Comparison of ENCODE assay signal across 12 mouse cellular contexts in genomic region chr8:13685674-13686314, GRCm38 (mm10). TPM values are rescaled to one million over a fixed set of nuclear protein-coding genes. Genes with fewer than 3 reads are reported as not detected.
DNase-seq lines count a peak whose midpoint lies in the region; ATAC-seq and TF ChIP-seq lines count a peak whose summit lies in the region.
"Had no signal": no experiment of that assay in that cellular context is flagged by ENCODE, and none has a peak within 500 bp of the region (broad histone marks: within the 10 kb centered on the region; RNA-seq: fewer than 3 reads in every experiment).

No protein-coding gene starts in this region.

- no peak for TF ChIP-seq RAD21 in MEL (IDR thresholded peaks at IDR 0.05; ENCODE audit: low read depth, low read length)

- no peaks in the 10 kb centered on the region for H3K27me3 ChIP-seq in MEL (ENCODE audit: control insufficient read depth in 1 of 2, insufficient read depth in 2 of 2, low read length in 2 of 2)
- H3K27me3 ChIP-seq in heart, embryonic 10.5 days (ENCODE audit: insufficient read depth, poor library complexity, severe bottlenecking) = no peaks in the 10 kb centered on the region
- H3K27me3 ChIP-seq: forebrain, embryonic 12.5 days; hindbrain, embryonic 15.5 days had no signal

- WGBS in heart, embryonic 10.5 days = 90% methylated on average over 16 of the region's 16 CpGs

- peak; percentile 94 for ATAC-seq in granulocyte monocyte progenitor cell, adult 5-6 weeks (replicated peaks; ENCODE audit: poor library complexity, severe bottlenecking)

- H3K9ac ChIP-seq in MEL (ENCODE audit: control insufficient read depth, low read depth, low read length, poor library complexity, severe bottlenecking) = no peak overlapping the region
- H3K9ac ChIP-seq: forebrain, embryonic 12.5 days; hindbrain, embryonic 15.5 days had no signal

- no peaks in the 10 kb centered on the region for H3K9me3 ChIP-seq in MEL (replicated peaks; ENCODE audit: insufficient read depth, low read length)
- no peaks in the 10 kb centered on the region for H3K9me3 ChIP-seq in heart, embryonic 10.5 days
- H3K9me3 ChIP-seq: G1E; hindbrain, embryonic 15.5 days had no signal

- no peaks in the 10 kb centered on the region for H3K79me2 ChIP-seq in MEL (ENCODE audit: control insufficient read depth, insufficient read depth, low read length, poor library complexity)

- H3K36me3 ChIP-seq in MEL (ENCODE audit: control insufficient read depth in 1 of 2, insufficient read depth in 2 of 2, low read length in 2 of 2) = peaks cover 0 to 6% of the 10 kb centered on the region in 2 experiments; a peak in 2 of 4 replicates
- H3K36me3 ChIP-seq in heart, embryonic 10.5 days = no peaks in the 10 kb centered on the region
- H3K36me3 ChIP-seq: forebrain, embryonic 12.5 days; G1E; hindbrain, embryonic 15.5 days had no signal

- peak in 1 of 2 experiments; percentile 66; a peak in 2 of 4 replicates for TF ChIP-seq EP300 in MEL (IDR thresholded peaks at IDR 0.05; ENCODE audit: low read depth in 1 of 2, low read length in 2 of 2)

- H3K27ac ChIP-seq in layer of hippocampus, adult 2 months = no peak overlapping the region
- H3K27ac ChIP-seq in MEL (ENCODE audit: control insufficient read depth, low read depth, low read length) = no peak overlapping the region
- no peak overlapping the region for H3K27ac ChIP-seq in heart, embryonic 10.5 days
- H3K27ac ChIP-seq: forebrain, embryonic 12.5 days; hindbrain, embryonic 15.5 days had no signal

- DNase-seq in layer of hippocampus, adult 9-10 months (ENCODE audit: low spot score) = peak; percentile 39
- no peak for DNase-seq in layer of hippocampus, adult 2 months (ENCODE audit: low spot score in 2 of 2)
- peak; percentile 85 for DNase-seq in MEL (ENCODE audit: low read depth, low spot score)
- DNase-seq in spleen, postnatal 4 days (ENCODE audit: low spot score in 2 of 2) = peak; percentile 46 to 75
- no peak for DNase-seq in kidney, adult 18-20 months
- no peak for DNase-seq in heart, embryonic 10.5 days (ENCODE audit: low spot score)
- DNase-seq in layer of hippocampus, postnatal 25 days (ENCODE audit: extremely low spot score in 1 of 2, low spot score in 1 of 2) = no peak

- TF ChIP-seq CTCF in layer of hippocampus, adult 2 months (conservative IDR thresholded peaks at IDR 0.05) = no peak
- TF ChIP-seq CTCF in MEL (IDR thresholded peaks at IDR 0.05 in 2 of 3, conservative IDR thresholded peaks at IDR 0.05 in 1 of 3; ENCODE audit: control insufficient read depth in 1 of 3, insufficient read depth in 1 of 3, low read depth in 2 of 3, low read length in 3 of 3, poor library complexity in 1 of 3, severe bottlenecking in 1 of 3) = no peak

- H3K4me1 ChIP-seq in MEL (ENCODE audit: control insufficient read depth in 1 of 2, insufficient read depth in 2 of 2, low read length in 2 of 2) = peaks cover 2 to 16% of the 10 kb centered on the region in 2 experiments; a peak in 3 of 4 replicates
- peaks cover 14% of the 10 kb centered on the region; the same call in 1 of the 2 replicates for H3K4me1 ChIP-seq in heart, embryonic 10.5 days

- TF ChIP-seq POLR2A in MEL (IDR thresholded peaks at IDR 0.05; ENCODE audit: control insufficient read depth in 1 of 2, insufficient read depth in 1 of 2, low read depth in 1 of 2, low read length in 2 of 2, poor library complexity in 1 of 2) = no peak

- no peak overlapping the region for H3K4me3 ChIP-seq in layer of hippocampus, adult 2 months
- no peak overlapping the region for H3K4me3 ChIP-seq in MEL (ENCODE audit: control insufficient read depth in 1 of 2, insufficient read depth in 1 of 2, low read depth in 2 of 2, low read length in 2 of 2)
- no peak overlapping the region for H3K4me3 ChIP-seq in heart, embryonic 10.5 days
- H3K4me3 ChIP-seq: forebrain, embryonic 12.5 days; hindbrain, embryonic 15.5 days had no signal

TF ChIP-seq in MEL, 35 proteins besides CTCF, POLR2A, EP300 and RAD21:
- TF ChIP-seq TBP (IDR thresholded peaks at IDR 0.05; ENCODE audit: low read depth, low read length) (no peak), UBTF (IDR thresholded peaks at IDR 0.05; ENCODE audit: borderline replicate concordance, insufficient read depth, low read depth, low read length) (no peak), ZNF384 (IDR thresholded peaks at IDR 0.05; ENCODE audit: low read depth, low read length) (peak; percentile 95), ZC3H11A (IDR thresholded peaks at IDR 0.05; ENCODE audit: low read depth, low read length) (no peak), CHD1 (IDR thresholded peaks at IDR 0.05; ENCODE audit: low read depth, low read length) (no peak), MXI1 (IDR thresholded peaks at IDR 0.05; ENCODE audit: low read depth, low read length) (peak; percentile 57; the same call in 1 of the 2 replicates), MYC (IDR thresholded peaks at IDR 0.05; ENCODE audit: low read depth, low read length) (0 out of 2 replicates have a peak, but pooled peaks have one; percentile 20), GABPA (IDR thresholded peaks at IDR 0.05; ENCODE audit: low read depth, low read length) (no peak), GATA1 (IDR thresholded peaks at IDR 0.05; ENCODE audit: low read depth, low read length) (peak; percentile 37; the same call in 1 of the 2 replicates), E2F4 (IDR thresholded peaks at IDR 0.05; ENCODE audit: borderline replicate concordance, low read depth, low read length) (no peak), TAL1 (IDR thresholded peaks at IDR 0.05; ENCODE audit: low read length) (peak; percentile 34), MAZ (IDR thresholded peaks at IDR 0.05; ENCODE audit: low read depth, low read length) (no peak), ZMIZ1 (IDR thresholded peaks at IDR 0.05; ENCODE audit: low read depth, low read length) (no peak), BHLHE40 (IDR thresholded peaks at IDR 0.05; ENCODE audit: borderline replicate concordance, low read depth, low read length) (no peak), SMC3 (IDR thresholded peaks at IDR 0.05; ENCODE audit: low read depth, low read length) (peak; percentile 17; the same call in 1 of the 2 replicates), SIN3A (IDR thresholded peaks at IDR 0.05; ENCODE audit: low read length) (peak; percentile 40; the same call in 1 of the 2 replicates), ETS1 (IDR thresholded peaks at IDR 0.05; ENCODE audit: low read depth, low read length) (peak; percentile 77; the same call in 1 of the 2 replicates), POLR2AphosphoS5 (IDR thresholded peaks at IDR 0.05; ENCODE audit: borderline replicate concordance, low read depth, low read length) (no peak), MAX (IDR thresholded peaks at IDR 0.05; ENCODE audit: low read length) (peak; percentile 71)

RNA-seq across cellular contexts. Expression of gene Rasa3, which starts 8.4 kb away (rescaled TPM):
- total RNA-seq in layer of hippocampus, adult 2 months (2021) = 10 to 100 TPM; 62.8 to 63.4 TPM
- 18.3 and 22.4 TPM in 2 replicates for total RNA-seq in MEL (2012; rRNA removed)
- 10 to 100 TPM in 1 of 2 experiments, not detected in 1; 28.0 TPM for polyA plus RNA-seq in MEL (2012; ENCODE audit: insufficient read depth in 1 of 2, insufficient read length in 2 of 2, low read depth in 1 of 2, low replicate concordance in 2 of 2, missing spikeins in 1 of 2)
- total RNA-seq in granulocyte monocyte progenitor cell, adult 5-6 weeks (2014; fragmentation: Nextera tagmentation) = 52.5 and 55.5 TPM in 2 replicates
- total RNA-seq in granulocyte monocyte progenitor cell, adult 5-6 weeks (2017) = 53.3 and 54.4 TPM in 2 replicates
- 33.0 and 48.0 TPM in 2 replicates for polyA plus RNA-seq in heart, embryonic 10.5 days (2016; fragmentation: Nextera tagmentation; extraction: Ambion mirVana)
- 10 to 100 TPM; 58.5 to 66.2 TPM for total RNA-seq in layer of hippocampus, postnatal 25 days (2021)

RNA-seq across cellular contexts. Expression of gene Cfap97d2, which starts 19.9 kb away (rescaled TPM):
- 1 to 10 TPM; 3.1 to 3.2 TPM for total RNA-seq in layer of hippocampus, adult 2 months (2021)
- total RNA-seq in MEL (2012; rRNA removed) = not detected in 2 replicates
- polyA plus RNA-seq in MEL (2012; ENCODE audit: insufficient read depth in 1 of 2, insufficient read length in 2 of 2, low read depth in 1 of 2, low replicate concordance in 2 of 2, missing spikeins in 1 of 2) = not detected
- not detected in 2 replicates for total RNA-seq in granulocyte monocyte progenitor cell, adult 5-6 weeks (2014; fragmentation: Nextera tagmentation)
- total RNA-seq in granulocyte monocyte progenitor cell, adult 5-6 weeks (2017) = not detected in 2 replicates
- polyA plus RNA-seq in heart, embryonic 10.5 days (2016; fragmentation: Nextera tagmentation; extraction: Ambion mirVana) = not detected in 2 replicates
- total RNA-seq in layer of hippocampus, postnatal 25 days (2021) = 1 to 10 TPM; 1.4 to 1.7 TPM
- polyA plus RNA-seq: G1E; limb, embryonic 11.5 days had no signal

Comparison
In these comparisons a context has a peak if more than half of its experiments do, and no peak if none do; other contexts are left out.
1. DNase-seq: peak in layer of hippocampus, adult 9-10 months (single experiment), MEL (single experiment) and spleen, postnatal 4 days (2 of 2); none in layer of hippocampus, adult 2 months (0 of 2), kidney, adult 18-20 months (single experiment), heart, embryonic 10.5 days (single experiment) and layer of hippocampus, postnatal 25 days (0 of 2).